Mouse (Mus musculus) CD4-positive helper T cell, adult 2 months (primary cell): ENCODE results near the gene Vdac1.
"Not testable (repeated sequence)": the region's sequence is repeated elsewhere in the genome, so short reads cannot be mapped to it uniquely, and the experiment has no call there.

Experiments
- DNase-seq: peaks from one replicate; pipeline ENCODE4 v3.0.0-alpha.2; 2012; ENCODE audit warnings: low read depth, missing footprints, low spot score

Vdac1 gene

DNA sequence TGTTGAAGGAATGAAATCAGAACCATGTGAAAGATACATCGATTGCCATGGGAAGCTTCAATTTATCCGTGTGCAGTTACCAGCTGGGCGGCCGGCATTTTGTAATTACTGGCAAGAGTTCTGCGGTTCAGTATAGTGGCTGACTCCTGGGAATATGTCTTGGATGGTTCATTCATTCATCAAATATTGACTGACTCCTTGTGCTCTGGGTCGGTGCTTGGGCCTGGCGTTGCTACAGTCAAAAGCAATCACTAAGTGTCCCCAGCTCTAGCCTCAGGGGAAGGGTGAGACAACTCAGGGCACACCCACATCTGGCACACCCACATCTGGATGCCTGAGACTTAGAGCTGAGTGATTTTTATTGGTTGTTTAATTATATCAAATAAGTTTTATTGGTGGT, 13.2 kb downstream of the Vdac1 start:
- DNase-seq = no peak

DNA sequence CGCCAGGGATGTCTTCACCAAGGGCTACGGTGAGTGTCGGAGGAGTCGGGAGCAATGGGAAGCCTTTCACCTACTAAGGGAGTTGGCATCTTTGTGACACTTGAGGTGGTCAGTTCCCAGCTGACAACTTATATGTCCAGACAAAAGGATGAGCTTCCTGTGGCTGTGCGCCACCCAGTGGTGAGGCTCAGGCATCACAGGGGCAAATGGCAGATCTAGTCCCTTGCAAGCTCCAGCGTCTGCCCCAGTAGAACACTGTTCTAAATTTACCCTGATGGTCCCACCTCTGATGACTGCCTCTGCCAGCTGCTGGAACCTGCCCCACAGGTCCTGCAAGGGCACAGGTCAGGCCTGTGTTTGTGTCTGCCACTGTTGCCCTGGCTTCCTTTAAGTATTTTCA, 13.7 kb downstream of the Vdac1 start:
- DNase-seq = peak; percentile 65

DNA sequence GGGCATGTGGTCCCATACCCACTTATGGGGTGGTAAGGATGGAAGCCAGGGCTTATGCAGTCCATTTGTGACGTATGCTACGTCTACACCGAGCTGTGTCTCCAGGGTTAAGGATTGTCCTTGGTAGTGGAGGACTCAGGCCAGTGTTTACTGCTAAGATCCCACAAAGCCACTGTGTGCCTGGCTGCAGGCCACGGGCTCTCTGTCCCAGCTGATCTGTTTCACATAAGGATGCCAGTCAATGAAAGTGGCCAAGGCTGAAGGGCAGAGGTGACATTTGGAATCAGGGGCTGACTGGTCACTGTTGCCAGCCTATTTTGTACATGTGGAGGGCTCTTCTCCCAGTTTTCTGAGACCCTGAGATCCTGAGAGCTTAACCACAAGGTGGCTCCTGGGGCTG, 16.9 kb downstream of the Vdac1 start:
- no peak for DNase-seq

DNA sequence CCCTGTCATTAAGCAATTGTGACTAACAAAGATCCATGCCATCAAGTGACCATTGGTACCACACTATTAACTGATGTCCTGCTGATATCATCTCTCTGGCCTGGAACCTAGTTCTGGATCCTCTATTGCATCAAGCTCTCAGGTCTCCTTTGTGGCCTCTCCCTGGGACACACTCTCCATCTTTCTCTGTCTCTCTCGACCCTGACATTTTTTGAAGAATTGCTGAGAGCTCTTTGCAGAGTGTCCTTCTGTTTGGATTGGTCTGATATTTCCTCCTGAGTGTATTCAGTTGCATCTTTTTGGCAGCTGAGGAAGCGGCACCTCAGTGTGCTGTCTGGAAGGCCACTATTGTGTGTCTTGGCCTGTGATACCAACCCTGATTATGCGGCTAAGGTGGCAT, 18.6 kb downstream of the Vdac1 start:
- DNase-seq = no peak

DNA sequence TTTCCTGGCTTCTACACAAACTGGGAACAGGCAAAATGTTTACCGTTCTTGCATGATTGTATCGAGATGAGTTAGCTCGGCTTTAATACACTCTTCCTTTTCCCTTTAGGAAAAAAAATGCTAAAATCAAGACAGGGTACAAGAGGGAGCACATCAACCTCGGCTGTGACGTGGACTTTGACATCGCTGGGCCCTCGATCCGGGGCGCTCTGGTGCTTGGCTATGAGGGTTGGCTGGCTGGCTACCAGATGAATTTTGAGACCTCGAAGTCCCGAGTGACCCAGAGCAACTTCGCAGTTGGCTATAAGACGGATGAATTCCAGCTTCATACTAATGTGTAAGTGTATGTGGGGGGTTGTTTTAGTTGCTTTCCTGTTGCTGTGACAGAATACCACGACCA, 23.1 kb downstream of the Vdac1 start:
- DNase-seq = no peak

DNA sequence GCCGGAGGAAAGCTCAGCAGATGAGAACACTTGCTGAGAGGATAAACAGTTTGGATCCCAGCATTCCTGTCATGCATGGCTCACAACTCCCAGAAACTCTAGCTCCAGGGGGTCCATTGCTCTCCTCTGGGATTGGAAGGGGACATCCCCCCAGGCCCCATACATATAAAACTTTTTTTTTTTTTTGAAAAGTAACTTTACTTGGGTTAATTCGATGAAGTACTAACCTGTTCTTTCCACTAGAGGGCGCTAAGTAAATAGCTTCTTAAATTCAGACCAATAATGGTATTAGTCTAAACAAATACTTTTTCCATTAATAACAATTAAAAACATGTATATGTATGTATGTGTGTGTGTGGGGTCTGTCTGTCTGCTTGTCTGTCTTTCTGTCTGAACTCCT, 24.0 kb downstream of the Vdac1 start:
- DNase-seq = peak; percentile 42

DNA sequence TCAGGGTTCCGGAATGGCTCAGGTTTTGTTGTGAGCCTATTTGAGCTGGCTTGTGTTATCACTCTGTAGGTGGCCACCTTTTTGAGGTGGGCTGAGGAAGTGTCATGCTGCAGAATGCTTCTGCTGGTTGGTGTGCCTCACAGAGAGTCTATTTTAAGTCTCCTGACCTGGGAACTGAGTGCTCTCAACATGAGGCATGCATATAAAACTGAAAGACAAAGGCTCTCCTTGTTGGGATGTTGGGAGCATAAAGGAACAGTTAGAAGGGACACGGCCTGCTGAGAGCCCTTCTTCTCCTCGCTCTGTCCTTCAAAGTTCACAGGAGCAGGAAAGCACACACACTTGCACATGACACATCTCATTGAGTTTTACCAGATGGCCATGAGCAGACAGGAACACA, 26.2 kb downstream of the Vdac1 start:
- no peak for DNase-seq

DNA sequence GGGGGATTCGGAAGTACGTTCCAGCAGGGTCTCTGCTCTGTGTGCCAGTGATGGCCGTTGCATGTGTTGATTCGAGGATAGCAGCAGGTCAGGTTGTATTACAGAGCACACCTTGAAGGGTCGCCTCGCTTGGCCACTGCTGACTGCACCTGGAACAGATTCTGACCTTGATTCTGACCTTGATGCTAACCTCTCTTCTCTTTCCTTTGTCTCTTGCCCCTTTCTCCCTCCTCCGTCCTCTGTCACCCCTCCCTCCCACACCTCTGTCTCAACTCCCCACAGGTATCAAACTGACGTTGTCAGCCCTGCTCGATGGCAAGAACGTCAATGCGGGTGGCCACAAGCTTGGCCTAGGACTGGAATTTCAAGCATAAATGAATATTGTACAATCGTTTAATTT, 27.5 kb downstream of the Vdac1 start:
- DNase-seq = no peak

DNA sequence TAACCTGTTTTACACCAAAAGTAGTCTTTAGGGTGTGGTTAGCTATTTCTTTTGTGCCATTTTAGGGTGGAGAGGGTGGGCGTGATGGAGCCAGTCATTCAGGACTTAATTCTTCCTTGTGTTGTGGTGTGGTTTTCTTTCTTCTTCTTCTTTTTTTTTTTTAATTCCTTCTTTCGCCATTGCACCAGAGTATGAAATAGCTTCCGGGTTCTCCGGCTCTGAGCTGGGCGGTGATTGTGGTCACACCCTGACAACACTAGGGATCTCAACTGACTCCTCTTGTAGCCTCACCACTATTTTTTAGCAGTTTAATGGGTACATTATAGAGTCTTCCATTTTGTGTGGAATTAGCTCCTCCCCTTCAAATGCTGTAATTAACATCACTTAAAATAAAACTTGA, 28.3 kb downstream of the Vdac1 start:
- DNase-seq = not testable (repeated sequence)

DNA sequence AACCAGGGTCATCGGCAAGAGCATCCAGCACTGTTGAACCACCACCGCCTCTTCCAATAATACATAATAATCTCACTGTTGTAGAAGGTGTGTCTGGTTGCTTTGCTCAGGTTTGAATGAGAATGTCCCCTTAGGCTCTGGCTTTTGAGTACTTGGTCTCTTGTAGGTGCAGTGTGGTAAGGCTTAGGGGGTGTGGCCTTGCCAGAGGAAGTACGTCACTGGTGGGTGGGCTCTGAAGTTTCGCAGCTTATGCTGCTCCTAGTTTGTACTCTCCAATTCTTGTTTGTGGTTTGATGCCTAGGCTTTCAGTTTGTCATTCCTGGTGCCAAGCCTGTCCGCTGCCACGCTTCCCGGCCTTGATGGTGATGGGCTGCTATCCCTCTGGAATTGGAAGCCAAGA, 29.3 kb downstream of the Vdac1 start:
- DNase-seq = no peak

DNA sequence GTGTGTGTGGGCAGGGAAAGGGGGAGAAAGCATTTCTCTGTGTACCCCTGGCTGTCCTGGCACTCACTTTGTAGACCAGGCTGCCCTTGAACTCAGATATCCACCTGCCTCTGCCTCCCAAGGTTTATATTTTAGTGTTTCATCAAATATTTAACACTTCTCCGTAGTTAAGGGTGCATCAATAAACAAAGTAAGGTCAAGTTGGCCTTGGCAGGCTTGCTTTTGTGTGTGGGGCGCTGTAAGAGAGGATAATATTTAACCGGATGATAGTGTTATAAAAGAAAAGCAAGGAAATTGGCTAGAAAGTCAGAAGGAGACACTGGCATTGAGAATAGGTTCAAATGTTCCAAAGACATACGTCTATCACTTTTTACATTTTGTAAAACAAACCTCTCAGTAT, 33.8 kb downstream of the Vdac1 start:
- DNase-seq = no peak

DNA sequence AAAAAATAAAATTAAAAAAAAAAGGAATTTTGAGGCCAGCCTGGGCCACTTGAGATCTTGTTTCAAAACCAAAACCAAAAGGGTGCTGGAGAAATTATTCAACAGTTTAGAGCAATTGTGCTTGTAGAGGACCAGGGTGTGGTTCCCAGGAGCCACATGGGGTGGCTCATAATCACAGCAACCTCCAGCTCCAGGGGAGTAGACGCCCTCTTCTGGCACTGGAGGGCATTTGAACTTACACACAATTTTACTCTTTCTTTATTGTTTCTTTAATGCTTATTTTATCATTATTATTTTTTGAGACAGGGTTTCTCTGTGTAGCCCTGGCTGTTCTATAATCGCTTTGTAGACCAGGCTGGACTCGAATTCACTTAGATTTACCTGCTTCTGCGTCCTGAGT, 34.7 kb downstream of the Vdac1 start:
- DNase-seq = peak; percentile 46

DNA sequence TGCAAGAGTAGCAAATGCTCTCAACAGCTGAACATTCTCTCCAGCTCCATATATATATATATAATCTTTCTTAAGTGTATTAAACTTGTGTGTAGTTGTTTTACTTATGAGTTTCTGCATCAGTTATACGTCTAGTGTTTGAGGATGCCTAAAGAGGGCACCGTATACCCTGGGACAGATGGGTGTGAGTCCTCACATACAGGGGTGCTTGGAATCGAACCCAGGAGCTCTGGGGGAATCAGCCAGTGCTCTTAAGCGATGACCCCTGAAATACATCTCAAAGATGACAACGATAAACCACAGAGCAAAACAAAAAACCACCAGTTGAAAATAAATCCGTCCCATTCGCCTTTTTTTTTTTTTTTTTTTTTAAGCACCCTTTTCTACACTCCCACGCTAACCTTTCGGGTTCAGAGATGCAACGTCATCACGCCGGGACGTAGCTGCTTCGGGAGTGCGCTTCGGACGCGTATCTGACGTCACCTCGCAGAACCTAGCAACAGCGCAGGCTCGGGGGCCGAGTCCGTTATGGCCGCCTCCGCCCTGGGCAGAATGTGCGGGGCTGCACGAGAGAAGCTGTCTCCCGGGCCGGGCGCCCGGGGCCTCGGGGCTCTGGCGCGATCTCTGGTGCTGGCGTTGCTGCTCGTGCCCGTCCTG, 35.4 kb downstream of the Vdac1 start, which contains the start of gene 9530068E07Rik:
Gene 9530068E07Rik (plus strand): TSS at position 489 of the 657 bp plus-strand sequence.
- DNase-seq = peak; percentile 96

DNA sequence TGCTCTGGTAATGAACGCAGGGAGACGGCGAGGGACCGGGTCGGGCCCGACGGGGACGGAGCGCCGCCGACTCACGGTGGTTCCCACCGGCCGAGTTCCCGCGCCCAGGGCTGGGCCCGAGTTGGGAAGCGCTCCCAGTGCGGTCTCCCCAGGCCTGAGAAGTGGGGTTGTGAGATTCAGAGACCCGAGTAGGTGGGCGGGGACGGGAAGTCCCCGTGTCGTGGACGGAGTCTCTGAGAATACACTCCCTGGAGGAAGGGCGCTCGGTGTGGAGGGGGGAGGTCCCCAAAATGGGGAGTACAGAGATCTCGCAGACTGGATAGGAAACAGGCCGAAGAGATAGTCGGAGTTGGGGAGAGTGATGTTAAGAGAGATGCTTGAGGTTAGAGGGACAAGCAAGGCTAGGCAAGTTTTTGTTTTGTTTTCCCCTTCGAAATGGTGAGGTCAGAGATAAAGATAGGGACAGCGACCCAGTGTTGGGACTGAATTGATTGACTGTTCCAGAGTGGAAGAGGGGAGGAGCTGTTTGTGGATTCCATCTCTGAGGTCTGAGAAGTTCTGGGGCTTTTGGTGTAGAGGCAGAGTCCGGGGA, 36.0 kb downstream of the Vdac1 start:
- DNase-seq = peak; percentile 82

DNA sequence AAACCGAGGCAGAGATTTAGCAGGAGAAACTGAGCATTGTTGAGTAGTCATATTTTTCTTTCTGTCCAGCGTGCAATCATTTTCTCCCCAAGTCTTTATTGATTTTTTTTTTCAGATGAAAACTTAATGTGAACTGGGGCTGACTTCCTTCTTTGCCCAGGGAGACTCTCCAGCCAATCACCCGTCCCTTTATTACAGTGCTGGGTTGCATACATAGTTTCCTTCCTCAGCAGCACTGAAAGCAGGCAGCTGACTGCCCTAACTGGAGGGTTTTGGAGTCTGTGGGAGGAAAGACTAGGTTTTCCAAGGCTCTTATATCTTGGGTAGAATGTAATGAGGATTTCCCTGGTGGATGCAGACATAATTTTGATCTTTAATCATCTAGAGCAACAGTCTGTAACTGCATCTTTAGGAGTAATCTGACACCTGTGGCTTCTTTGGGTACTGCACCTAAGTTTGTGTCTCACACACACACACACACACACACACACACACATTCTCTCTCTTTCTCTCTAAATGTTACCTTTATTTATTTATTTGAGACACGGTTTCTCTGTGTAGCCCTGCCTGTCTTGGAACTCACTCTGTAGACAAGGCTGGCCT, 36.8 kb downstream of the Vdac1 start:
- DNase-seq = peak; percentile 54

DNA sequence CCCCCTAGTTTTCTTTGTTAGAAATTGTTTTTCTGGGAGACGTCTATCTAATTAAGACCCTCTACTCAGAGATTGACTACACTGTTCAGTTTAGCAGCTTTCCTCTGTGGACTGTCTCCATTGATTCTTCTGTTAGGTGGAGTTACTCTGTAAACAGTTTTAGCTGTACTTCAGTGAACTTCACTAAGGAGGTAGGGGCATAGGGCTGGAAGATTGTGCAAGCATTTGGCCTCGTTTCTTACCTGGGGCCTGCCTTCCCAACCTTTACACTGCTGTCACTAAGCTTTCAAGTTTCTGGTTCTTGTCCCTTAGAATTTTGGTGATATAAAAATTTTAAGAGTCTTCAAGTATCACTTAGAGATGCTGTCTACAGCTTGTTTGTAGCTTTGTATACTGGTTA, 40.8 kb downstream of the Vdac1 start:
- no peak for DNase-seq

DNA sequence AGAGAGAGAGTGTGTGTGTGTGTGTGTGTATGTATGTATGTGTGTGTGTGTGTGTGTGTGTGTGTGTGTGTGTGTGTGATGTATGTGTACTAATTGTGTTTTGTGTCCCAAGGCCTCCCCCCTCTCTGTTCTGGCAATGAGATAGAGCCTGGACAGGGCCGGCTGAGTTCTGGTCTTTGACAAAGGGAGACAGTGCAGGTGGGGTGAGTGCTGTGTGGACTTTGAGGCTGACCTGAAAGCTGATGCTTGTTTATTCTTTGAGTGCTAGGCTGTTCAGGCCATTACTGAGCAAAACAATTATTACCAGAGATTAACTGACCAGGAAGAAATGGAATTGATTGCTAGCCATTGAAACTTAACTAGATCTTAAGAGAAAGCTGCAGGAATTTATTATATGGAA, 41.9 kb downstream of the Vdac1 start:
- DNase-seq = no peak

DNA sequence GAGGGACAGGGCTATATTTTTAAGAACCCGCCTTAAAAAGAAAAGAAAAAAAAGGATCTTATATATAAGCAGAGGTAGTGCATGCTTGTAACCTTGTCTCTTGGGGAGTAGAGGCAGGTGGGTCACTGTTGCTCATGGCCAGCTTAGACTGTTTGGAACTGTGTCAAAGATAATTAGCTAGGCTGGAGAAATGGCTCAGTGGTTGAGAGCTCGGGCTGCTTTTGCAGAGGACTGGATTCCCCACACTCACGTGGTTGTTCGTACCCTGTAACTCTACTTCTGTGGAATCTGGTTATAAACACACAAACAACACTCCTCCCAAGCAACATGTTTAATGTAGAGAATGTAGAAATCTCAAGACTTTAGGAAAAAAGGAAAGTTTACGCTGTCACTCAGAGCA, 43.5 kb downstream of the Vdac1 start:
- DNase-seq = no peak

DNA sequence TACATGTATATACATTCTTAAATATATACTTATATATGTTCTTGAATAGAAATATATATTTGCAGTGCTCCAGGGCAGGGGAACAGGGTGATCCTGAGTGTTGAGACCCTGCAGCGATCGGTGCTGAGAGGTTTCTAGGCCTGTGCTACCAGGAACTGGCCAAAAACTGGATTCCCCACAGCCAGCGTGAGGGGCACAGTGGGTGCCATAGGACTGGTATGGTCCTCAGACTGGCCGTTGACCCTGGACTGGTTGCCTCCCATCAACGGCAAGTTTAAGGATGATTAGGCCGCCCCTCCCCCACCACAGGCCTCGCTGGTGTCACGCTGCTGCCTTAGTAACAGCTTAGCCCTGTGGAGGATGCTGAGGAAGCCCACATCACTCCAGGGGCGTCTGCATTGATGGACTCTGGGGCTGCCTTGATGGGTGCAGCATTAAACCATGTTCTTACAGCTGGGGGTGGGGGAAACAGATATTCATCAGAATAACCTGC, 44.6 kb downstream of the Vdac1 start:
- DNase-seq = no peak

DNA sequence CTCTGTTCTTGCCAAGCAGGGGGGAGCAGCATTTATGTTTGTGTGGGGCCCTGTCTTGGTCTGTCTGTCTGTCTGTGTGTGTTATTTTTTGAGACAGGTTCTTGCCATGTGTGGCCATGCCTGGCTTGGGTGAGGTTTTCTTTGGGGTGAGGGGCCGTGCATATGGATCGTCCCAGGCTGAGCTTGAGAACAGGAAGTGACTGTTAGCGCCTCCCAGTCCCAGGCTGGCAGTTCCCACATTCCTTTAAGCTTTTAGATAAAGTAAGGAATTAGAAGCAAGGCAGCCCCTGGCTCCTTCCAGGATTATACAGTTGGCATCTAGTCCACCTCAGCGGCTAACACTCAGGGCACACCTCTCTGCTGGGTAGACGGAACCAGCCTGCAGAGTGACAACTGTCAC, 48.7 kb downstream of the Vdac1 start:
- DNase-seq = no peak

DNA sequence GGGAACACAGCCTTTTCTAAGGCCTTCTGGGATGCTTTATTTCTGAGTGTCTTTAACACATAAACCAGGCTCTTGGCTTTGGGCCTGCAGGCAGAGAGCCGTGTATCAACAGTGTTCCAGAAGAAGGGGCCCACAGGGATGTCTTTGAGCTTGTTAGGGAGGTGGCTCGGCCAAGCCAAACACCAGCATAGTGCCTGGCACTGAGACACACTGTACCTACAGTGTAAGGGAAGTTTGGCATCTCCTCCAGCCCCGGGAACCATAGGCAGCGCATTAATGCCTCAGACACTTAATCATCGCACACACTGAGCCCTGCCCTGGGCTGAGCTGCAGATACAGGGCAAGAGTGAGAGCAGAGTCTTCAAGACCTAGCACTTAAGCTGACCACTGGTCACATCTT, 57.7 kb downstream of the Vdac1 start:
- DNase-seq = no peak

DNA sequence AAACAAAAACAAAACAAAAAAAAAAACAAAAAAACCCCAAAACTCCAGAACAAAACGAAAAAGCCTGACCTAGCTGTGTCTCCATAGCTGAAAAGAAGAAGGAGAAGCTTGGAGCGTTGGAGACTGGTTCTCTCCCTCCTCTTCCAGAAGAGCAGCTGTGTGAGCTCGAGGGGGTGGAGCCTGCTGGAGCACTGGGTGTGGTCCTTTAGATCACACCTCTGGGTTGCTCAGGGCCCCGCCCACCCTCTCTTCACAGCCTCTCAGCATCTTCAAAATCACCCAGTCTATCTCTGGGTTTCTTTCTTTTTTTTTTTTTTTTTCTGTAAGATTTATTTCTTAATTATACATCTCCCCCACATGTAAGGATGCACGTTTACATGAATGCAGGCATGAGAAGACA, 58.6 kb downstream of the Vdac1 start:
- peak; percentile 26 for DNase-seq

DNA sequence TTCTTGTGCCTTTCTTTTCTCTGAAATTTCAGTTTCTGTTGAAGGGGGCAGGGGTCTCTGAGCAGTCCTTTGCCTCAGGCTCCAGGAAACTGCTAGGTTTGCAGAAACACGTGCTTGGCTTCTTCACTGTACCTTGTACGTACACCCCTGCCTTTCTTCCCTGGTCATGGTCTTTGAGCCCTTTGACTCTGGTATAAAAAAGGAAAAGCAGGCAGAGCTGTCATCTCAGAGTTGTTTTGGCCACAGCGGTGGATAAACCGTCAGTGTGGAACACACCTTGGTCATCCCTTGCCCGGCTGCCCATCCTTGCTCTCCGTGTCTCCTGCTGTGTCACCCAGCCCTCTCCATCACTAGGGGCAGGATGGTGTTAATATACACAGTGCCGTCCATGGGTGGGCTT, 59.2 kb downstream of the Vdac1 start:
- DNase-seq = no peak
